Mouse (Mus musculus) liver, postnatal 0 days (tissue): ENCODE data around the gene Nin.

Experiments used
- CTCF ChIP-seq: sonication (generic); IDR thresholded peaks from 2 replicates; pipeline ENCODE4 v1.5.1; 2016; ENCODE audit warnings: antibody characterized with exemption, low read depth
- EP300 ChIP-seq: IDR thresholded peaks from 2 replicates; pipeline ENCODE4 v1.6.1; 2016; ENCODE audit warnings: antibody characterized with exemption, low read depth, mild to moderate bottlenecking

GRCm38 (mm10) chr12:70148631-70149265, 35.2 kb upstream of the Nin start:
- TF ChIP-seq CTCF = no peak
- no peak for TF ChIP-seq EP300
